Mouse (Mus musculus) C2C12 (cell line): ENCODE measurements at regions not wholly inside any gene's neighbourhood (a gene's known extent, or its start where the extent isn't known, plus 50 kb on each side); places are given as distances from the start of the nearest gene placed in this dataset.

Source experiments
- H3K27me3 ChIP-seq: one replicate; pipeline ENCODE4 v1.6.1; 2011; ENCODE audit not compliant: control insufficient read depth, insufficient read depth, insufficient read length
- H3K36me3 ChIP-seq: one replicate; pipeline ENCODE4 v1.6.1; 2011; ENCODE audit not compliant: control insufficient read depth, insufficient read depth
- H3K4me3 ChIP-seq: one replicate; pipeline ENCODE4 v1.5.1; 2011; ENCODE audit warnings: mild to moderate bottlenecking, control low read depth; ENCODE audit not compliant: poor library complexity, insufficient read depth, severe bottlenecking
- H3K79me2 ChIP-seq: one replicate; pipeline ENCODE4 v1.6.1; 2011; ENCODE audit not compliant: control insufficient read depth, insufficient read depth
- H3K79me3 ChIP-seq: one replicate; pipeline ENCODE4 v1.6.1; 2011; ENCODE audit warnings: low read depth, control low read depth
- H3ac ChIP-seq: one replicate; pipeline ENCODE3; 2011; ENCODE audit warnings: low read depth; ENCODE audit not compliant: control insufficient read depth, insufficient read length
- CEBPB ChIP-seq: IDR thresholded peaks from one replicate; pipeline ENCODE4 v1.6.1; 2011; ENCODE audit warnings: low read depth, mild to moderate bottlenecking, control low read depth, moderate library complexity
- CTCF ChIP-seq: IDR thresholded peaks from one replicate; pipeline ENCODE4 v1.5.1; 2011; ENCODE audit not compliant: control insufficient read depth, insufficient read depth, insufficient read length
- FOSL1 ChIP-seq: IDR thresholded peaks from one replicate; pipeline ENCODE4 v1.8.0; 2011; ENCODE audit warnings: mild to moderate bottlenecking, low read length; ENCODE audit not compliant: poor library complexity, insufficient read depth, severe bottlenecking
- MAX ChIP-seq: IDR thresholded peaks from one replicate; pipeline ENCODE4 v1.6.1; 2011; ENCODE audit warnings: mild to moderate bottlenecking, control low read depth
- MYOD1 ChIP-seq: IDR thresholded peaks from one replicate; pipeline ENCODE4 v1.6.1; 2011; ENCODE audit warnings: low read depth; ENCODE audit not compliant: control insufficient read depth, insufficient read length
- MYOG ChIP-seq: IDR thresholded peaks from one replicate; pipeline ENCODE4 v1.6.1; 2011; ENCODE audit not compliant: control insufficient read depth, insufficient read length; ENCODE audit errors: extremely low read depth
- USF1 ChIP-seq: IDR thresholded peaks from one replicate; pipeline ENCODE4 v1.6.1; 2011; ENCODE audit warnings: low read depth, mild to moderate bottlenecking, control low read depth, moderate library complexity

DNA sequence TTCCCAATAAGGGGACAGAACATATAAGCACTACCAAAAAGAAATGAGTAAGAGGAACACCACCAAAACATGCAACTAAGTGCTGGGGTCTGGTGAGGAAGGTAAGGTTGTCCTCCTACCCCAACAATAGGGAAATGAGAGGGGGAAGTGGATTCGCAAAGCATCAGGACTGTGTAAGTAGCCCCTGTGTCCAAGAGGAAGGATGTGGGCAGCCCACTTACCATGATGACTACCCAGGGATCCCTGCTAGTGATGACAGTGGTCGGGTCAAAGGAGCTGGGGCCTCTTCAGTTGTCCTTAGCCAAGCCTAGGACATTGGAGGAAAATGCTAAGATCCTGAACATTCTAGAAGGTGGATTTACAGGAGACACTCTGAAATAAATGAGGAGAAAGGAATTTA lies 109.1 kb upstream of the Gls start:
- Histone ChIP-seq H3K79me3 (no peaks in the 10 kb centered on the region), H3K4me3 (no peak overlapping the region), H3K36me3 (no peaks in the 10 kb centered on the region), H3K79me2 (no peaks in the 10 kb centered on the region), H3ac (no peak overlapping the region), H3K27me3 (peaks cover 7% of the 10 kb centered on the region)
- TF ChIP-seq MYOD1 (no peak), MYOG (no peak), CEBPB (no peak), USF1 (no peak), CTCF (no peak), FOSL1 (no peak), MAX (no peak)

DNA sequence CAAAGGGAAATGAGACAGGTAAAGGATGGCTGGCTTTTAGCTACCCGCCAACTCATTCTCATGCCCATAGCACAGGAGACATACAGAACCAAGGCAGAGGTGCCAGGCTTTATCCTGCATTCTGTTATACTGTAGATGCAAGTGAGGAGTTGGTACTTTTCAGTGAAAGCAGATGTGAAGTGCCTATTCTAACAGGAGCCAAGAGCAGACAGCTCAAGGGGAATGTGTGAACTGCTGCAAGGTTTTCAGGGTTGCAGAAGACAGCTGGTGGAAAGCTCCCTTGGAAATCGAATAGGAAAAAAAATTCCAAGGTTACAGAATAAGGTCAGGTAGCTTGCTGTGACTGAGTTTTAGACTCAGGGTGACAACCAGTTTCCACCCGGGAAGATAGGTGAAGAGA lies 105.7 kb upstream of the Gls start:
- H3K79me3 ChIP-seq, result no peaks in the 10 kb centered on the region

DNA sequence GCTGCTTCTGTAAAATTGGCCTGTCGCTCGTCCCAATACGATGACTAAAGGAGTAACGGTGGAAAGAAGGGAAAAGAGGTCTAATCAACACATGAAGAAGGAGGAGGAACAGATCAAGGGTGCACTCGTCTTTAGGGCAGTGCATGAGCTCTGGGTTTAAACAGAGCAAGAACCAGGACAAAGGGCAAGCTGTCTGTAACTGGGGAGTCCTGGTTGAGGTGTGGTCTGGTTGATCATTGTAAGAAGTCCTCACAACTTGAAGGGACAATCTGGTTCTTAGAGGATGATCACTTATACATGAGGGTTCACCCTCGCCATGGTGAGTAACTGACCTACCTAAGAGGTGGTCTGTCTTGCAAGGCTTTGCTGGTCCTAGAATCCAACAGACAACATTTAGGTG lies 105.2 kb upstream of the Gls start:
- Histone ChIP-seq H3K4me3 (no peak overlapping the region), H3K79me3 (no peaks in the 10 kb centered on the region), H3K79me2 (no peaks in the 10 kb centered on the region), H3K36me3 (no peaks in the 10 kb centered on the region), H3K27me3 (peaks cover 7% of the 10 kb centered on the region), H3ac (no peak overlapping the region)
- no peak for TF ChIP-seq MAX
- TF ChIP-seq CTCF, result no peak

More for the DNA sequence above, 105.7 kb upstream of the Gls start:
- no peaks in the 10 kb centered on the region for H3K36me3 ChIP-seq
- no peak for TF ChIP-seq FOSL1
- TF ChIP-seq MYOG, result no peak
- no peak for TF ChIP-seq USF1
- no peak for TF ChIP-seq CEBPB
- no peak for TF ChIP-seq MAX
- no peak for TF ChIP-seq CTCF
- TF ChIP-seq MYOD1, result no peak
- H3ac ChIP-seq, result no peak overlapping the region
- no peak overlapping the region for H3K4me3 ChIP-seq
- no peaks in the 10 kb centered on the region for H3K79me2 ChIP-seq
- H3K27me3 ChIP-seq, result peaks cover 7% of the 10 kb centered on the region

DNA sequence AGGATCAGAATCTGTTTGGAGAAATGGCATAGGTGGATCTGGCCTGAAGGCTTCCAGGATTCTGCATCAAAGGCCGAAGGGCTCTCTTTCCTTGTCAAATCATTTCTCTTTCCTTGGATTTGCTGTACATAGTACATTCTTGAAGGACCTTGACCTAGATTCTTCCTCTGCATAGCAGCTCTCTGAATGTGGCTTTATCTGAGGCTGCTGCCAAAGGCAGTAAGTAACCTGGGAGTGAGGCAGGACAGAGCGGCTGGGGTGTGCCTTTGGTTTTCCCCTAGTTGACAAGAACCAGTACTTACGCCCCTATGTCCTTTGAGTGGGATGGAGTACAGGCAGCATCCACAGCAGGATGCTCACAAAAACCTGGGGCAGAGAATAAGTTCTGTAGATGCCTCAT lies 103.7 kb upstream of the Gls start:
- Histone ChIP-seq H3K27me3 (peaks cover 4% of the 10 kb centered on the region), H3K79me3 (no peaks in the 10 kb centered on the region), H3K4me3 (no peak overlapping the region), H3K36me3 (no peaks in the 10 kb centered on the region), H3ac (no peak overlapping the region), H3K79me2 (no peaks in the 10 kb centered on the region)
- TF ChIP-seq FOSL1 (no peak), MYOG (no peak)

DNA sequence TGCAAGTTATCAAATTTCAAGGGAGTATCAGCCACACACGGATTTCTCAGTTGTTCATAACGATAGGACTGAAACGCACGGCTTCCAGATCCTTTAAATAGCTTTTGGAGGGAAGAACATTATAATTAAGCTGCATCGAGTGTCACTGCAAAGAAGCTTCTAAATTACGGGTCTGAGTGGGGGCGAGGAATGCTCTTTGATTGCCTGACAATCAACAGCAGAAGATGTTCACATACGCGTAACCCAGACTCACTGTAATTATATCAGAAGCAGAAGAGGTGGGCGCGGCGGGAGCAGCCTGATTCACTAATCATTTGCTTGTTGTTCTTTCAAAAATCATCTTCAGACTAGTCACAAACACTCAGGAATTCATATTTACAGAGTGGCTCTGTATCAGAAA lies 99.0 kb upstream of the Gls start:
- no peak for TF ChIP-seq CEBPB
- no peak for TF ChIP-seq MYOD1
- no peak for TF ChIP-seq FOSL1
- TF ChIP-seq USF1, result no peak
- TF ChIP-seq MYOG, result no peak
- TF ChIP-seq CTCF, result no peak
- no peak for TF ChIP-seq MAX
- no peaks in the 10 kb centered on the region for H3K27me3 ChIP-seq
- H3K79me3 ChIP-seq, result no peaks in the 10 kb centered on the region
- H3K4me3 ChIP-seq, result no peak overlapping the region
- no peaks in the 10 kb centered on the region for H3K36me3 ChIP-seq
- no peaks in the 10 kb centered on the region for H3K79me2 ChIP-seq
- H3ac ChIP-seq, result no peak overlapping the region

DNA sequence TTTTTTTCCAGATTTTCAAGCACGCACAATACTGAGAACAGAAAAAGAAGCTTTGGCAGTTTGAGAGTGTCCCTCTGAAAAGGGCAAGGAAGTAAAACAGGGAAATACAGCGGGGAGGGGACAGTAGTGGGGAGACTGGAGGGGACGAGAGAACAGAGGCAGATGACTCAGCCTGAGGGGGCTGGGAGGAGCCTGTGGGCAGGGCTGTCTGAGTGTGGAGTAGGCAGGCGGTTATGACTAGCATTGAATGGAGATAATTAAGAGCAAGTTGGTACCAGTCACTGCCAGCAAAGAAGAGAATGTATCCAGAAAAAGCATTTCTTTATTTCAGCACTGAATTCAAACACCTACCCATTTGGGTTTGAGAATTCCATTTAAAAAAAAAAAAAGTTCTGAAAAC lies 98.4 kb upstream of the Gls start:
- Histone ChIP-seq H3K36me3 (no peaks in the 10 kb centered on the region), H3K27me3 (no peaks in the 10 kb centered on the region), H3K79me2 (no peaks in the 10 kb centered on the region), H3K4me3 (no peak overlapping the region), H3K79me3 (no peaks in the 10 kb centered on the region), H3ac (no peak overlapping the region)
- TF ChIP-seq CTCF (no peak), MYOG (no peak), CEBPB (no peak), MYOD1 (no peak), USF1 (no peak), FOSL1 (no peak), MAX (no peak)
